In the genomic region with DNA sequence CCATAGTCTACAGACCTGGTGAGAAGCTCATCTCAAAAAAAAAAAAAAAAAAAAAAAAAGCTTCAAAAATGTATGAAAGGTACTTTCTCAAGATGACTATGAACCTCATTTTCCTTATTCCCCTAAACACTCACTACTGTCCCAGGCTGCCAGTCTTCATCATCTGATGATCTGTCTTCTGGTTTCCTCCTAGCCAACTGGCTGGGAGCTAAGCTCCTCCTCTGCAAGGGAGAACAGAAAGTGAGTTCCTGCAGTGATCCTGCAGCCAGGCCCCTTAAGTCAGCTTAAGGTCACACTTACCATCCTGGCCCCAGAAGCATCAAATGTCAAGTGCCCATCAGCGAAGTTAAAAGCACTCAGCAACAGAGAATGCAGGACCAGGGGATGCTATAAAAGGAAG, we compare ENCODE assay signal across 8 mouse cellular contexts. TPM values are rescaled to one million over a fixed set of nuclear protein-coding genes. Genes with fewer than 3 reads are reported as not detected.
DNase-seq lines count a peak whose midpoint lies in the region; ATAC-seq and TF ChIP-seq lines count a peak whose summit lies in the region.

No protein-coding gene starts in this region.

- ATAC-seq in forebrain, embryonic 16.5 days = no peak
- ATAC-seq in liver, postnatal 0 days = no peak

- no peak for TF ChIP-seq EP300 in liver, postnatal 0 days (IDR thresholded peaks at IDR 0.05; ENCODE audit: low read depth)

- H3K4me1 ChIP-seq in ES-E14 (ENCODE audit: control insufficient read depth in 2 of 2, insufficient read depth in 2 of 2, low read length in 2 of 2, poor library complexity in 1 of 2) = peaks cover 0 to under 1% of the 10 kb centered on the region in 2 experiments; a peak in 2 of 4 replicates
- peaks cover 17% of the 10 kb centered on the region for H3K4me1 ChIP-seq in forebrain, embryonic 16.5 days (replicated peaks; ENCODE audit: control insufficient read depth, insufficient read depth, low read length)
- peaks cover 23% of the 10 kb centered on the region; the same call in 1 of the 2 replicates for H3K4me1 ChIP-seq in liver, postnatal 0 days (ENCODE audit: insufficient read depth)

- no peaks in the 10 kb centered on the region for H3K9me3 ChIP-seq in ES-E14 (ENCODE audit: control insufficient read depth, insufficient read depth, low read depth, low read length)
- no peaks in the 10 kb centered on the region for H3K9me3 ChIP-seq in forebrain, embryonic 16.5 days (ENCODE audit: control insufficient read depth, low read length)
- H3K9me3 ChIP-seq in liver, postnatal 0 days (ENCODE audit: low read length) = no peaks in the 10 kb centered on the region

- no peak for TF ChIP-seq CTCF in liver, postnatal 0 days (IDR thresholded peaks at IDR 0.05; ENCODE audit: low read depth)

- H3K27ac ChIP-seq in ES-E14 (ENCODE audit: insufficient read depth, low read depth, low read length, poor library complexity, severe bottlenecking) = no peak overlapping the region
- no peak overlapping the region for H3K27ac ChIP-seq in forebrain, embryonic 16.5 days (ENCODE audit: low read length)
- H3K27ac ChIP-seq in liver, postnatal 0 days (ENCODE audit: low read depth) = no peak overlapping the region; the same call in 1 of the 2 replicates

- 0% methylated on average over 1 of the region's 1 CpGs for WGBS in forebrain, embryonic 16.5 days
- 0% methylated on average over 1 of the region's 1 CpGs for WGBS in liver, postnatal 0 days (ENCODE audit: insufficient replicate concordance)

- no peaks in the 10 kb centered on the region for H3K27me3 ChIP-seq in forebrain, embryonic 16.5 days (replicated peaks; ENCODE audit: control insufficient read depth, insufficient read depth, low read length)
- no peaks in the 10 kb centered on the region for H3K27me3 ChIP-seq in liver, postnatal 0 days (ENCODE audit: insufficient read depth, low read length)

- H3K4me2 ChIP-seq in forebrain, embryonic 16.5 days (ENCODE audit: low read length) = peak overlapping the region; percentile 76
- H3K4me2 ChIP-seq in liver, postnatal 0 days (ENCODE audit: low read depth, low read length) = peak overlapping the region; percentile 80

- H3K4me3 ChIP-seq in ES-E14 (ENCODE audit: insufficient read depth in 1 of 2, low read depth in 1 of 2, low read length in 2 of 2, poor library complexity in 1 of 2, severe bottlenecking in 1 of 2) = peak overlapping the region; percentile 95
- peak overlapping the region; percentile 60 for H3K4me3 ChIP-seq in forebrain, embryonic 16.5 days (replicated peaks; ENCODE audit: low read length)
- H3K4me3 ChIP-seq in liver, postnatal 0 days (ENCODE audit: low read depth, low read length) = peak overlapping the region; percentile 80

- peaks cover 13% of the 10 kb centered on the region for H3K36me3 ChIP-seq in ES-E14 (ENCODE audit: control insufficient read depth, insufficient read depth, low read length, poor library complexity, severe bottlenecking)
- no peaks in the 10 kb centered on the region for H3K36me3 ChIP-seq in forebrain, embryonic 16.5 days (ENCODE audit: control insufficient read depth, insufficient read depth)
- no peaks in the 10 kb centered on the region for H3K36me3 ChIP-seq in liver, postnatal 0 days (replicated peaks; ENCODE audit: insufficient read depth, low read length)

- DNase-seq in A20 (ENCODE audit: low read depth, low spot score) (peak; percentile 49), ES-E14 (ENCODE audit: low read depth, low spot score) (no peak)
- no peak for DNase-seq in liver, postnatal 0 days
- no peak for DNase-seq in spleen, postnatal 14 days (ENCODE audit: low spot score in 2 of 2)
- DNase-seq in cerebellum, adult 18-20 months = no peak
- no peak for DNase-seq in layer of hippocampus, adult 9-10 months (ENCODE audit: low spot score)
- no peak for DNase-seq in spleen, adult 18-20 months

- in situ Hi-C loops in ES-E14 (cut with MboI; ENCODE audit: low sequenced_read_pairs in 2 of 2, unreplicated experiment in 2 of 2) = no loop called here

- peak overlapping the region; percentile 93 for H3K9ac ChIP-seq in ES-E14 (ENCODE audit: insufficient read depth, low read depth, low read length, poor library complexity, severe bottlenecking)
- H3K9ac ChIP-seq in forebrain, embryonic 16.5 days (replicated peaks; ENCODE audit: low read depth, low read length) = peak overlapping the region; percentile 55; the same call in 1 of the 2 replicates
- H3K9ac ChIP-seq in liver, postnatal 0 days (replicated peaks) = peak overlapping the region; percentile 77

TF ChIP-seq in ES-E14, 5 proteins besides CTCF, POLR2A, EP300 and RAD21:
- TF ChIP-seq ZNF384 (IDR thresholded peaks at IDR 0.05; ENCODE audit: low read depth, low read length) (peak; percentile 58), HCFC1 (IDR thresholded peaks at IDR 0.05; ENCODE audit: borderline replicate concordance, insufficient read depth, low read length) (no peak), CHD2 (IDR thresholded peaks at IDR 0.05; ENCODE audit: low read depth, low read length) (no peak), MAFK (IDR thresholded peaks at IDR 0.05; ENCODE audit: insufficient read depth, low read depth, low read length) (no peak), ZC3H11A (IDR thresholded peaks at IDR 0.05; ENCODE audit: borderline replicate concordance, low read depth, low read length) (no peak)

RNA-seq across cellular contexts. Expression of a gene that starts 0.7 kb away (rescaled TPM):
- total RNA-seq in ES-E14 (2012; rRNA removed) = 36.2 and 38.6 TPM in 2 replicates
- polyA plus RNA-seq in forebrain, embryonic 16.5 days (2015; fragmentation: Nextera tagmentation; extraction: Ambion mirVana) = 18.6 and 18.8 TPM in 2 replicates
- 7.3 and 10.3 TPM in 2 replicates for polyA plus RNA-seq in liver, postnatal 0 days (2015; fragmentation: Nextera tagmentation; extraction: Ambion mirVana)

RNA-seq across cellular contexts. Expression of a gene that starts 0.9 kb away (rescaled TPM):
- total RNA-seq in ES-E14 (2012; rRNA removed) = 48.6 and 51.5 TPM in 2 replicates
- 61.5 and 67.3 TPM in 2 replicates for polyA plus RNA-seq in forebrain, embryonic 16.5 days (2015; fragmentation: Nextera tagmentation; extraction: Ambion mirVana)
- polyA plus RNA-seq in liver, postnatal 0 days (2015; fragmentation: Nextera tagmentation; extraction: Ambion mirVana) = 8.8 and 9.2 TPM in 2 replicates

RNA-seq across cellular contexts. Expression of a gene that starts 28.4 kb away (rescaled TPM):
- 0.49 and 0.95 TPM in 2 replicates for total RNA-seq in ES-E14 (2012; rRNA removed)
- 2.6 and 2.7 TPM in 2 replicates for polyA plus RNA-seq in forebrain, embryonic 16.5 days (2015; fragmentation: Nextera tagmentation; extraction: Ambion mirVana)
- 0.24 and 0.27 TPM in 2 replicates for polyA plus RNA-seq in liver, postnatal 0 days (2015; fragmentation: Nextera tagmentation; extraction: Ambion mirVana)

RNA-seq across cellular contexts. Expression of a gene that starts 44.6 kb away (rescaled TPM):
- total RNA-seq in ES-E14 (2012; rRNA removed) = 1.7 and 3.0 TPM in 2 replicates
- polyA plus RNA-seq in forebrain, embryonic 16.5 days (2015; fragmentation: Nextera tagmentation; extraction: Ambion mirVana) = 0.10 and 0.19 TPM in 2 replicates
- polyA plus RNA-seq in liver, postnatal 0 days (2015; fragmentation: Nextera tagmentation; extraction: Ambion mirVana) = 0.08 TPM in 1 of 2 replicates, not detected in the other

RNA-seq across cellular contexts. Expression of a gene that starts 47.7 kb away (rescaled TPM):
- 32.2 and 42.0 TPM in 2 replicates for total RNA-seq in ES-E14 (2012; rRNA removed)
- 67.0 and 71.0 TPM in 2 replicates for polyA plus RNA-seq in forebrain, embryonic 16.5 days (2015; fragmentation: Nextera tagmentation; extraction: Ambion mirVana)
- 22.9 and 23.3 TPM in 2 replicates for polyA plus RNA-seq in liver, postnatal 0 days (2015; fragmentation: Nextera tagmentation; extraction: Ambion mirVana)
